Mouse (Mus musculus): ENCODE measurements around the gene Cntn5. TPM values are rescaled to one million over a fixed set of nuclear protein-coding genes. Genes with fewer than 3 reads are reported as not detected.

Gene Cntn5
- total and polyA plus RNA-seq, 3 experiments, result not detected

GRCm38 (mm10) chr9:10618036-10618435 is 286.5 kb downstream of the Cntn5 start:
- no peaks in the 10 kb centered on the region for H3K27me3 ChIP-seq (replicated peaks)
- H3K4me2 ChIP-seq (ENCODE audit: insufficient read depth, low read depth, poor library complexity, severe bottlenecking), result no peak overlapping the region
- no peak overlapping the region for H3K27ac ChIP-seq (ENCODE audit: insufficient read depth, low read depth)
- in situ Hi-C loops (cut with MboI; ENCODE audit: low pct_ligation_motif_present, low pct_unique_long_range_greater_than_20kb, low sequenced_read_pairs) (no loop called here), dilution Hi-C loops (cut with MboI; ENCODE audit: extremely low pct_ligation_motif_present, extremely low pct_unique_long_range_greater_than_20kb, low sequenced_read_pairs) (no loop called here)
- no peaks in the 10 kb centered on the region for H3K79me2 ChIP-seq (replicated peaks; ENCODE audit: control insufficient read depth, extremely low read depth, insufficient read depth, poor library complexity, severe bottlenecking)
- no peak for DNase-seq (ENCODE audit: extremely low read depth)
- no peak overlapping the region for H3K4me3 ChIP-seq (replicated peaks in 1 of 3; ENCODE audit: low read depth in 2 of 3, low read length in 2 of 3, poor library complexity in 1 of 3)
- TF ChIP-seq NRF1 (IDR thresholded peaks at IDR 0.05; ENCODE audit: low read depth, low read length) (no peak), CHD2 (IDR thresholded peaks at IDR 0.05; ENCODE audit: low read length) (no peak), USF1 (IDR thresholded peaks at IDR 0.05; ENCODE audit: low read depth, low read length) (no peak), ETS1 (conservative IDR thresholded peaks at IDR 0.05; ENCODE audit: low read depth, low read length) (no peak), KAT2A (IDR thresholded peaks at IDR 0.05; ENCODE audit: insufficient replicate concordance, low read length) (no peak), IRF4 (IDR thresholded peaks at IDR 0.05; ENCODE audit: low read depth, low read length) (no peak), GABPA (IDR thresholded peaks at IDR 0.05; ENCODE audit: insufficient replicate concordance, low read depth, low read length) (no peak), MXI1 (IDR thresholded peaks at IDR 0.05; ENCODE audit: low read depth, low read length) (no peak), POLR2A (IDR thresholded peaks at IDR 0.05; ENCODE audit: low read depth, low read length) (no peak), SIN3A (IDR thresholded peaks at IDR 0.05; ENCODE audit: low read length) (no peak), E2F4 (IDR thresholded peaks at IDR 0.05; ENCODE audit: insufficient replicate concordance, low read depth, low read length) (no peak), RCOR1 (conservative IDR thresholded peaks at IDR 0.05; ENCODE audit: low read depth, low read length) (no peak), ZMIZ1 (IDR thresholded peaks at IDR 0.05; ENCODE audit: low read depth, low read length) (no peak), EP300 (IDR thresholded peaks at IDR 0.05; ENCODE audit: low read length) (no peak), USF2 (conservative IDR thresholded peaks at IDR 0.05; ENCODE audit: low read depth, low read length) (no peak), ZKSCAN1 (IDR thresholded peaks at IDR 0.05; ENCODE audit: borderline replicate concordance, low read depth, low read length) (no peak), RAD21 (IDR thresholded peaks at IDR 0.05; ENCODE audit: low read depth, low read length) (no peak), JUN (IDR thresholded peaks at IDR 0.05; ENCODE audit: insufficient read depth, low read depth, low read length) (no peak)
- no peak overlapping the region for H3K9ac ChIP-seq (ENCODE audit: insufficient read depth, low read depth)
- no peaks in the 10 kb centered on the region for H3K4me1 ChIP-seq (ENCODE audit: control insufficient read depth in 1 of 2, insufficient read depth in 2 of 2)
- H3K36me3 ChIP-seq (replicated peaks in 1 of 2; ENCODE audit: control insufficient read depth in 1 of 2, insufficient read depth in 1 of 2, low read length in 1 of 2), result no peaks in the 10 kb centered on the region
- no peaks in the 10 kb centered on the region for H3K9me3 ChIP-seq (replicated peaks; ENCODE audit: low read length)

GRCm38 (mm10) chr9:10575346-10576241 is 329.0 kb downstream of the Cntn5 start:
- dilution Hi-C loops (cut with MboI; ENCODE audit: extremely low pct_ligation_motif_present, extremely low pct_unique_long_range_greater_than_20kb, low sequenced_read_pairs), result no loop called here
- Histone ChIP-seq H3K9ac (ENCODE audit: insufficient read depth, low read depth) (no peak overlapping the region), H3K4me3 (replicated peaks in 1 of 3; ENCODE audit: low read depth in 2 of 3, low read length in 2 of 3, poor library complexity in 1 of 3) (no peak overlapping the region)

More at GRCm38 (mm10) chr9:10575346-10576241, 329.0 kb downstream of the Cntn5 start:
- Histone ChIP-seq H3K79me2 (replicated peaks; ENCODE audit: control insufficient read depth, extremely low read depth, insufficient read depth, poor library complexity, severe bottlenecking) (no peaks in the 10 kb centered on the region), H3K4me2 (ENCODE audit: insufficient read depth, low read depth, poor library complexity, severe bottlenecking) (no peak overlapping the region), H3K27me3 (replicated peaks) (no peaks in the 10 kb centered on the region), H3K4me1 (ENCODE audit: control insufficient read depth in 1 of 2, insufficient read depth in 2 of 2) (no peaks in the 10 kb centered on the region), H3K9me3 (replicated peaks; ENCODE audit: low read length) (no peaks in the 10 kb centered on the region), H3K27ac (ENCODE audit: insufficient read depth, low read depth) (no peak overlapping the region), H3K36me3 (replicated peaks in 1 of 2; ENCODE audit: control insufficient read depth in 1 of 2, insufficient read depth in 1 of 2, low read length in 1 of 2) (no peaks in the 10 kb centered on the region)
- no peak for DNase-seq (ENCODE audit: extremely low read depth)
- in situ Hi-C loops (cut with MboI; ENCODE audit: low pct_ligation_motif_present, low pct_unique_long_range_greater_than_20kb, low sequenced_read_pairs), result no loop called here
- TF ChIP-seq ZNF384 (IDR thresholded peaks at IDR 0.05; ENCODE audit: low read depth, low read length) (no peak), IRF4 (IDR thresholded peaks at IDR 0.05; ENCODE audit: low read depth, low read length) (no peak), UBTF (IDR thresholded peaks at IDR 0.05; ENCODE audit: low read depth, low read length) (no peak), ZMIZ1 (IDR thresholded peaks at IDR 0.05; ENCODE audit: low read depth, low read length) (no peak), MXI1 (IDR thresholded peaks at IDR 0.05; ENCODE audit: low read depth, low read length) (no peak), KAT2A (IDR thresholded peaks at IDR 0.05; ENCODE audit: insufficient replicate concordance, low read length) (no peak), ETS1 (conservative IDR thresholded peaks at IDR 0.05; ENCODE audit: low read depth, low read length) (no peak), USF2 (conservative IDR thresholded peaks at IDR 0.05; ENCODE audit: low read depth, low read length) (no peak)

All from CH12.LX (cell line).